In genomic region chrX:7422691-7423111, GRCm38 (mm10) we compare ENCODE assay signal across 8 mouse cellular contexts. TPM values are rescaled to one million over a fixed set of nuclear protein-coding genes. Genes with fewer than 3 reads are reported as not detected.
DNase-seq lines count a peak whose midpoint lies in the region; ATAC-seq lines count a peak whose summit lies in the region.

No protein-coding gene starts in this region.

- no peaks in the 10 kb centered on the region for H3K36me3 ChIP-seq in limb, embryonic 11.5 days (ENCODE audit: control insufficient read depth, insufficient read depth, low read length)
- H3K36me3 ChIP-seq in midbrain, embryonic 13.5 days: no peaks in the 10 kb centered on the region

- WGBS in limb, embryonic 11.5 days: 20% methylated on average over 26 of the region's 26 CpGs
- WGBS in midbrain, embryonic 13.5 days: 27% methylated on average over 26 of the region's 26 CpGs

- no peaks in the 10 kb centered on the region for H3K27me3 ChIP-seq in limb, embryonic 11.5 days (ENCODE audit: control insufficient read depth, insufficient read depth, low read length)
- no peaks in the 10 kb centered on the region for H3K27me3 ChIP-seq in midbrain, embryonic 13.5 days

- H3K9me3 ChIP-seq in limb, embryonic 11.5 days (ENCODE audit: control insufficient read depth, low read length): no peaks in the 10 kb centered on the region
- no peaks in the 10 kb centered on the region for H3K9me3 ChIP-seq in midbrain, embryonic 13.5 days

- peak overlapping the region; percentile 45; the same call in 1 of the 2 replicates for H3K9ac ChIP-seq in limb, embryonic 11.5 days (ENCODE audit: low read length)
- H3K9ac ChIP-seq in midbrain, embryonic 13.5 days (replicated peaks): peak overlapping the region; percentile 42

- DNase-seq in cerebellum, adult 11 months: peak; percentile 50
- peak; percentile 71 for DNase-seq in embryo, embryonic 9.5 days (ENCODE audit: extremely low spot score)
- DNase-seq in heart, adult 18-20 months: peak; percentile 68 to 83
- peak; percentile 80 for DNase-seq in kidney, adult 18-20 months
- DNase-seq in limb, embryonic 11.5 days (ENCODE audit: low spot score): peak; percentile 77
- peak; percentile 55 to 61 for DNase-seq in spleen, adult 18-20 months

- H3K4me3 ChIP-seq in limb, embryonic 11.5 days (ENCODE audit: low read depth, low read length): peak overlapping the region; percentile 39
- H3K4me3 ChIP-seq in midbrain, embryonic 13.5 days (replicated peaks): peak overlapping the region; percentile 41

- peak overlapping the region; percentile 44 for H3K4me2 ChIP-seq in limb, embryonic 11.5 days (ENCODE audit: low read depth, severe bottlenecking)
- peak overlapping the region; percentile 65 for H3K4me2 ChIP-seq in midbrain, embryonic 13.5 days (replicated peaks)

- no peaks in the 10 kb centered on the region for H3K4me1 ChIP-seq in limb, embryonic 11.5 days (ENCODE audit: control insufficient read depth, insufficient read depth, low read length)
- H3K4me1 ChIP-seq in midbrain, embryonic 13.5 days (replicated peaks): 0 out of 2 replicates have a peak, but pooled peaks cover 6% of the 10 kb centered on the region

- H3K27ac ChIP-seq in limb, embryonic 11.5 days (replicated peaks; ENCODE audit: low read depth, low read length): no peak overlapping the region
- no peak overlapping the region for H3K27ac ChIP-seq in midbrain, embryonic 13.5 days

- ATAC-seq in cerebellum, adult (ENCODE audit: insufficient number of reproducible peaks, low FRiP score, low TSS enrichment): no peak
- ATAC-seq in limb, embryonic 11.5 days (ENCODE audit: insufficient number of reproducible peaks, low FRiP score, low TSS enrichment, low read depth): no peak
- peak; percentile 76 for ATAC-seq in midbrain, embryonic 13.5 days

RNA-seq across cellular contexts. Expression of gene Usp27x, which starts 47.1 kb away (rescaled TPM):
- total RNA-seq in heart, adult 18-20 months (2021): under 1 TPM; 0.23 to 0.57 TPM
- polyA plus RNA-seq in limb, embryonic 11.5 days (2014; fragmentation: Nextera tagmentation; extraction: Ambion mirVana): 0.48 and 0.54 TPM in 2 replicates
- polyA plus RNA-seq in midbrain, embryonic 13.5 days (2015; fragmentation: Nextera tagmentation; extraction: Ambion mirVana): 1.6 and 1.9 TPM in 2 replicates
